Mouse (Mus musculus) hindbrain, embryonic 11.5 days (tissue): ENCODE measurements around the gene Gm49387. TPM values are rescaled to one million over a fixed set of nuclear protein-coding genes. Genes with fewer than 3 reads are reported as not detected.

Experiments used
- ATAC-seq: fragments of 200-750 bp; cut with Nextera tagmentation; 2 replicates; pipeline ENCODE4 v1.8.0; 2017; ENCODE audit warnings: mild to moderate bottlenecking, moderate TSS enrichment, moderate library complexity; ENCODE audit not compliant: low FRiP score
- DNase-seq: peaks from one replicate; pipeline ENCODE4 v3.0.0-alpha.2; 2015; ENCODE audit warnings: low spot score
- H3K27ac ChIP-seq: fragments of 300-500 bp; sonication (generic); 2 replicates; pipeline ENCODE4 v1.5.1; 2014; ENCODE audit warnings: mild to moderate bottlenecking, low read depth, low read length
- H3K27me3 ChIP-seq: fragments of 300-500 bp; sonication (generic); 2 replicates; pipeline ENCODE4 v1.6.1; 2014; ENCODE audit warnings: mild to moderate bottlenecking, low read length, moderate library complexity, mixed read lengths; ENCODE audit not compliant: control insufficient read depth, insufficient read depth
- H3K36me3 ChIP-seq: fragments of 300-500 bp; sonication (generic); 2 replicates; pipeline ENCODE4 v1.6.1; 2014; ENCODE audit warnings: mild to moderate bottlenecking, low read length, moderate library complexity, mixed read lengths; ENCODE audit not compliant: control insufficient read depth, insufficient read depth
- H3K4me1 ChIP-seq: fragments of 300-500 bp; sonication (generic); replicated peaks from 2 replicates; pipeline ENCODE4 v1.6.1; 2014; ENCODE audit warnings: low read length, mixed read lengths; ENCODE audit not compliant: control insufficient read depth, insufficient read depth
- H3K4me2 ChIP-seq: fragments of 300-500 bp; sonication (generic); replicated peaks from 2 replicates; pipeline ENCODE4 v1.6.1; 2014; ENCODE audit warnings: mild to moderate bottlenecking, low read depth, low read length
- H3K4me3 ChIP-seq: fragments of 300-500 bp; sonication (generic); 2 replicates; pipeline ENCODE4 v1.5.1; 2014; ENCODE audit warnings: low read depth, low read length
- H3K9ac ChIP-seq: fragments of 300-500 bp; sonication (generic); 2 replicates; pipeline ENCODE4 v1.6.1; 2014; ENCODE audit warnings: low read depth, low read length
- H3K9me3 ChIP-seq: fragments of 300-500 bp; sonication (generic); 2 replicates; pipeline ENCODE4 v1.6.1; 2016; ENCODE audit warnings: low read length; ENCODE audit not compliant: control insufficient read depth
- WGBS: fragments of 180-500 bp; shearing (Covaris S2); extraction: QIAGEN DNeasy Blood & Tissue Kit; methylation state at CpG from one replicate; pipeline ENCODE4 v1.1.7; 2014; 5-methylcytosine and 5-hydroxymethylcytosine counted together
- polyA plus RNA-seq: library from polyadenylated mRNA; unstranded; fragments of >200 nt; fragmentation: Nextera tagmentation; extraction: Ambion mirVana; gene quantifications from 2 replicates; pipeline ENCODE4 v1.2.1, GENCODE M21; 2014

Gm49387 gene
- polyA plus RNA-seq, 1 experiment from 2014 or later, result 0.42 TPM

- 98% methylated on average over 3 of the region's 3 CpGs for WGBS
- no peaks in the 10 kb centered on the region for H3K36me3 ChIP-seq
- no peaks in the 10 kb centered on the region for H3K4me1 ChIP-seq
- H3K9ac ChIP-seq, result no peak overlapping the region
- H3K9me3 ChIP-seq, result peaks cover 3% of the 10 kb centered on the region; the same call in 1 of the 2 replicates
- H3K4me3 ChIP-seq, result no peak overlapping the region
- H3K4me2 ChIP-seq, result no peak overlapping the region
- DNase-seq, result no peak
- H3K27ac ChIP-seq, result no peak overlapping the region
- no peaks in the 10 kb centered on the region for H3K27me3 ChIP-seq
- no peak for ATAC-seq
These were observed 9.7 kb upstream of the Gm49387 start for GRCm38 (mm10) chr14:31650347-31650746.

- H3K27ac ChIP-seq, result no peak overlapping the region
- 90% methylated on average over 10 of the region's 10 CpGs for WGBS
- no peak overlapping the region for H3K4me2 ChIP-seq
- peaks cover 3% of the 10 kb centered on the region; the same call in 1 of the 2 replicates for H3K9me3 ChIP-seq
- no peaks in the 10 kb centered on the region for H3K36me3 ChIP-seq
- DNase-seq, result no peak
- H3K4me1 ChIP-seq, result no peaks in the 10 kb centered on the region
- no peak for ATAC-seq
- no peak overlapping the region for H3K9ac ChIP-seq
- H3K27me3 ChIP-seq, result no peaks in the 10 kb centered on the region
- no peak overlapping the region for H3K4me3 ChIP-seq
These were observed 7.3 kb upstream of the Gm49387 start for GRCm38 (mm10) chr14:31647991-31648390.

GRCm38 (mm10) chr14:31645920-31646319, 5.2 kb upstream of the Gm49387 start:
- no peak overlapping the region for H3K27ac ChIP-seq
- DNase-seq (no peak), ATAC-seq (no peak)
- H3K27me3 ChIP-seq, result no peaks in the 10 kb centered on the region
- H3K4me3 ChIP-seq, result no peak overlapping the region
- H3K36me3 ChIP-seq, result no peaks in the 10 kb centered on the region
- peaks cover 3% of the 10 kb centered on the region; the same call in 1 of the 2 replicates for H3K9me3 ChIP-seq
- H3K9ac ChIP-seq, result no peak overlapping the region
- no peaks in the 10 kb centered on the region for H3K4me1 ChIP-seq
- WGBS, result 91% methylated on average over 7 of the region's 7 CpGs
- H3K4me2 ChIP-seq, result no peak overlapping the region

GRCm38 (mm10) chr14:31644931-31645547, 4.4 kb upstream of the Gm49387 start:
- 73% methylated on average over 3 of the region's 3 CpGs for WGBS
- Histone ChIP-seq H3K9ac (no peak overlapping the region), H3K4me3 (no peak overlapping the region), H3K36me3 (no peaks in the 10 kb centered on the region), H3K27ac (no peak overlapping the region), H3K4me2 (no peak overlapping the region), H3K9me3 (no peaks in the 10 kb centered on the region), H3K27me3 (no peaks in the 10 kb centered on the region), H3K4me1 (no peaks in the 10 kb centered on the region)
- DNase-seq (no peak), ATAC-seq (no peak)

- no peaks in the 10 kb centered on the region for H3K9me3 ChIP-seq
- no peaks in the 10 kb centered on the region for H3K36me3 ChIP-seq
- no peak overlapping the region for H3K9ac ChIP-seq
- H3K27ac ChIP-seq, result no peak overlapping the region
- DNase-seq (no peak), ATAC-seq (no peak)
- WGBS, result 89% methylated on average over 5 of the region's 5 CpGs
- no peaks in the 10 kb centered on the region for H3K4me1 ChIP-seq
- H3K4me2 ChIP-seq, result no peak overlapping the region
- no peak overlapping the region for H3K4me3 ChIP-seq
- H3K27me3 ChIP-seq, result no peaks in the 10 kb centered on the region
These were observed 3.6 kb upstream of the Gm49387 start for GRCm38 (mm10) chr14:31644183-31644830.

- no peak for DNase-seq
- 76% methylated on average over 9 of the region's 9 CpGs for WGBS
- H3K36me3 ChIP-seq, result no peaks in the 10 kb centered on the region
- no peaks in the 10 kb centered on the region for H3K9me3 ChIP-seq
- no peak overlapping the region for H3K27ac ChIP-seq
- H3K4me2 ChIP-seq, result peak overlapping the region; percentile 59
- peak overlapping the region; percentile 53 for H3K9ac ChIP-seq
- H3K4me3 ChIP-seq, result peak overlapping the region; percentile 47
- no peaks in the 10 kb centered on the region for H3K4me1 ChIP-seq
- ATAC-seq, result no peak; the same call in 1 of the 2 replicates
- H3K27me3 ChIP-seq, result no peaks in the 10 kb centered on the region
These were observed 953 bp upstream of the Gm49387 start for GRCm38 (mm10) chr14:31641506-31642155.

- ATAC-seq, result peak; percentile 97
- H3K9me3 ChIP-seq, result no peaks in the 10 kb centered on the region
- peak within 1 kb of the TSS; percentile 47 for H3K4me3 ChIP-seq
- peak; percentile 92 for DNase-seq
- peak within 1 kb of the TSS; percentile 53 for H3K9ac ChIP-seq
- H3K36me3 ChIP-seq, result no peaks in the 10 kb centered on the region
- H3K4me2 ChIP-seq, result peak within 1 kb of the TSS; percentile 59
- H3K27ac ChIP-seq, result 0 out of 2 replicates have a peak within 1 kb of the TSS, but pooled peaks have one; percentile 32
- WGBS, result under 1% methylated on average over 30 of the region's 30 CpGs
- no peaks in the 10 kb centered on the region for H3K4me1 ChIP-seq
- H3K27me3 ChIP-seq, result no peaks in the 10 kb centered on the region
These were observed 320 bp upstream of the Gm49387 start, which contains the start of the genes Btd and Hacl1 for GRCm38 (mm10) chr14:31640890-31641505. Gene Btd, plus strand, starts transcription at chr14:31641028. Gene Hacl1, minus strand, starts transcription at chr14:31641286.

- ATAC-seq (no peak), DNase-seq (peak; percentile 33)
- WGBS, result 50% methylated on average over 7 of the region's 7 CpGs
These were observed 10.0 kb downstream of the Gm49387 start for GRCm38 (mm10) chr14:31630677-31631076.

More at GRCm38 (mm10) chr14:31630677-31631076, 10.0 kb downstream of the Gm49387 start:
- Histone ChIP-seq H3K9ac (no peak overlapping the region), H3K4me2 (no peak overlapping the region), H3K4me1 (no peaks in the 10 kb centered on the region), H3K27ac (no peak overlapping the region), H3K9me3 (no peaks in the 10 kb centered on the region), H3K4me3 (no peak overlapping the region), H3K36me3 (no peaks in the 10 kb centered on the region), H3K27me3 (no peaks in the 10 kb centered on the region)
